Mouse (Mus musculus) heart, embryonic 16.5 days (tissue): ENCODE data around the gene Hs1bp3. TPM values are rescaled to one million over a fixed set of nuclear protein-coding genes. Genes with fewer than 3 reads are reported as not detected.

Experiments
- ATAC-seq: fragments of 200-750 bp; cut with Nextera tagmentation; replicated peaks from 2 replicates; pipeline ENCODE4 v1.8.0; 2017; ENCODE audit warnings: moderate number of reproducible peaks; ENCODE audit not compliant: insufficient read depth, low FRiP score; ENCODE audit errors: extremely low read depth
- H3K27ac ChIP-seq: fragments of 300-500 bp; sonication (generic); 2 replicates; pipeline ENCODE4 v1.5.1; 2014; ENCODE audit warnings: mild to moderate bottlenecking, low read length, control low read depth, moderate library complexity
- H3K27me3 ChIP-seq: fragments of 300-500 bp; sonication (generic); 2 replicates; pipeline ENCODE4 v1.6.1; 2014; ENCODE audit warnings: low read length, mixed read lengths; ENCODE audit not compliant: control insufficient read depth, insufficient read depth
- H3K36me3 ChIP-seq: fragments of 300-500 bp; sonication (generic); 2 replicates; pipeline ENCODE4 v1.6.1; 2014; ENCODE audit not compliant: control insufficient read depth, insufficient read depth
- H3K4me1 ChIP-seq: fragments of 300-500 bp; sonication (generic); 2 replicates; pipeline ENCODE4 v1.6.1; 2014; ENCODE audit warnings: low read length, mixed read lengths; ENCODE audit not compliant: control insufficient read depth, insufficient read depth
- H3K4me2 ChIP-seq: fragments of 300-500 bp; sonication (generic); 2 replicates; pipeline ENCODE4 v1.6.1; 2014; ENCODE audit warnings: low read depth, mild to moderate bottlenecking, control low read depth, low read length
- H3K4me3 ChIP-seq: fragments of 300-500 bp; sonication (generic); 2 replicates; pipeline ENCODE4 v1.5.1; 2014; ENCODE audit warnings: mild to moderate bottlenecking, control low read depth, low read length
- H3K9ac ChIP-seq: fragments of 300-500 bp; sonication (generic); 2 replicates; pipeline ENCODE4 v1.6.1; 2014; ENCODE audit warnings: low read length, control low read depth
- H3K9me3 ChIP-seq: fragments of 300-500 bp; sonication (generic); replicated peaks from 2 replicates; pipeline ENCODE4 v1.6.1; 2016; ENCODE audit warnings: low read length; ENCODE audit not compliant: control insufficient read depth
- WGBS: fragments of 180-500 bp; shearing (Covaris S2); extraction: QIAGEN DNeasy Blood & Tissue Kit; methylation state at CpG from one replicate; pipeline ENCODE4 v1.1.7; 2014; 5-methylcytosine and 5-hydroxymethylcytosine counted together
- polyA plus RNA-seq: library from polyadenylated mRNA; unstranded; fragments of >200 nt; fragmentation: Nextera tagmentation; extraction: Ambion mirVana; gene quantifications from 2 replicates; pipeline ENCODE4 v1.2.1, GENCODE M21; 2015

Gene Hs1bp3
- polyA plus RNA-seq, 1 experiment from 2014 or later, result 15.1 TPM

- no peak overlapping the region for H3K4me3 ChIP-seq
- no peak for ATAC-seq
- no peak overlapping the region for H3K9ac ChIP-seq
- H3K36me3 ChIP-seq, result peaks cover 21% of the 10 kb centered on the region
- H3K27ac ChIP-seq, result 0 out of 2 replicates have a peak overlapping the region, but pooled peaks have one; percentile 36
- peaks cover 25% of the 10 kb centered on the region for H3K4me1 ChIP-seq
- no peaks in the 10 kb centered on the region for H3K9me3 ChIP-seq
- H3K4me2 ChIP-seq, result no peak overlapping the region
- 31% methylated on average over 4 of the region's 4 CpGs for WGBS
- no peaks in the 10 kb centered on the region for H3K27me3 ChIP-seq
These were observed 25.3 kb downstream of the Hs1bp3 start for GRCm38 (mm10) chr12:8338491-8338890.

GRCm38 (mm10) chr12:8338918-8339317 lies 25.7 kb downstream of the Hs1bp3 start:
- Histone ChIP-seq H3K36me3 (peaks cover 21% of the 10 kb centered on the region), H3K4me3 (no peak overlapping the region), H3K9ac (no peak overlapping the region), H3K27me3 (no peaks in the 10 kb centered on the region), H3K4me2 (no peak overlapping the region), H3K4me1 (peaks cover 21% of the 10 kb centered on the region), H3K27ac (no peak overlapping the region), H3K9me3 (no peaks in the 10 kb centered on the region)
- no peak for ATAC-seq
- WGBS, result 64% methylated on average over 8 of the region's 8 CpGs

- WGBS, result 50% methylated on average over 13 of the region's 13 CpGs
- no peak overlapping the region for H3K4me2 ChIP-seq
- no peak overlapping the region for H3K27ac ChIP-seq
- peaks cover 18% of the 10 kb centered on the region for H3K4me1 ChIP-seq
- no peaks in the 10 kb centered on the region for H3K27me3 ChIP-seq
- H3K36me3 ChIP-seq, result peaks cover 21% of the 10 kb centered on the region
- H3K9me3 ChIP-seq, result no peaks in the 10 kb centered on the region
- H3K9ac ChIP-seq, result no peak overlapping the region
- ATAC-seq, result no peak
- H3K4me3 ChIP-seq, result no peak overlapping the region
These were observed 26.5 kb downstream of the Hs1bp3 start for GRCm38 (mm10) chr12:8339591-8340319.

GRCm38 (mm10) chr12:8341008-8341407 lies 27.8 kb downstream of the Hs1bp3 start:
- ATAC-seq, result no peak
- Histone ChIP-seq H3K9ac (no peak overlapping the region), H3K36me3 (peaks cover 18% of the 10 kb centered on the region), H3K9me3 (no peaks in the 10 kb centered on the region), H3K4me3 (no peak overlapping the region), H3K27me3 (no peaks in the 10 kb centered on the region; the same call in 1 of the 2 replicates), H3K4me2 (no peak overlapping the region), H3K4me1 (peaks cover 20% of the 10 kb centered on the region), H3K27ac (no peak overlapping the region)
- 88% methylated on average over 6 of the region's 6 CpGs for WGBS

- Histone ChIP-seq H3K4me3 (no peak overlapping the region), H3K4me1 (peaks cover 14% of the 10 kb centered on the region), H3K9me3 (no peaks in the 10 kb centered on the region), H3K4me2 (no peak overlapping the region), H3K27ac (no peak overlapping the region), H3K27me3 (no peaks in the 10 kb centered on the region; the same call in 1 of the 2 replicates), H3K9ac (no peak overlapping the region), H3K36me3 (peaks cover 14% of the 10 kb centered on the region)
- WGBS, result 98% methylated on average over 3 of the region's 3 CpGs
- ATAC-seq, result no peak
These were observed 30.1 kb downstream of the Hs1bp3 start for GRCm38 (mm10) chr12:8343381-8343780.

GRCm38 (mm10) chr12:8344897-8345296 lies 31.7 kb downstream of the Hs1bp3 start:
- Histone ChIP-seq H3K27ac (peak overlapping the region; percentile 76), H3K4me3 (no peak overlapping the region), H3K9me3 (no peaks in the 10 kb centered on the region), H3K27me3 (no peaks in the 10 kb centered on the region; the same call in 1 of the 2 replicates), H3K36me3 (peaks cover 14% of the 10 kb centered on the region), H3K9ac (peak overlapping the region; percentile 2; the same call in 1 of the 2 replicates), H3K4me2 (peak overlapping the region; percentile 21; the same call in 1 of the 2 replicates), H3K4me1 (peaks cover 7% of the 10 kb centered on the region)
- 47% methylated on average over 9 of the region's 9 CpGs for WGBS
- peak; percentile 71 for ATAC-seq

GRCm38 (mm10) chr12:8345539-8345938 lies 32.3 kb downstream of the Hs1bp3 start:
- ATAC-seq, result no peak
- Histone ChIP-seq H3K4me3 (no peak overlapping the region), H3K9me3 (no peaks in the 10 kb centered on the region), H3K4me1 (peaks cover 7% of the 10 kb centered on the region), H3K4me2 (no peak overlapping the region), H3K36me3 (peaks cover 14% of the 10 kb centered on the region), H3K27me3 (no peaks in the 10 kb centered on the region; the same call in 1 of the 2 replicates), H3K9ac (0 out of 2 replicates have a peak overlapping the region, but pooled peaks have one; percentile 33), H3K27ac (peak overlapping the region; percentile 76)
- 90% methylated on average over 5 of the region's 5 CpGs for WGBS

- H3K27me3 ChIP-seq, result no peaks in the 10 kb centered on the region; the same call in 1 of the 2 replicates
- no peak overlapping the region for H3K4me2 ChIP-seq
- no peaks in the 10 kb centered on the region for H3K9me3 ChIP-seq
- H3K36me3 ChIP-seq, result peaks cover 4% of the 10 kb centered on the region
- no peak overlapping the region for H3K9ac ChIP-seq
- 71% methylated on average over 8 of the region's 8 CpGs for WGBS
- no peak for ATAC-seq
- H3K27ac ChIP-seq, result peak overlapping the region; percentile 3; the same call in 1 of the 2 replicates
- H3K4me1 ChIP-seq, result peaks cover 12% of the 10 kb centered on the region
- no peak overlapping the region for H3K4me3 ChIP-seq
These were observed 34.7 kb downstream of the Hs1bp3 start for GRCm38 (mm10) chr12:8347746-8348462.
